Mouse (Mus musculus): ENCODE measurements around the gene Prss36.

The Prss36 gene

DNA sequence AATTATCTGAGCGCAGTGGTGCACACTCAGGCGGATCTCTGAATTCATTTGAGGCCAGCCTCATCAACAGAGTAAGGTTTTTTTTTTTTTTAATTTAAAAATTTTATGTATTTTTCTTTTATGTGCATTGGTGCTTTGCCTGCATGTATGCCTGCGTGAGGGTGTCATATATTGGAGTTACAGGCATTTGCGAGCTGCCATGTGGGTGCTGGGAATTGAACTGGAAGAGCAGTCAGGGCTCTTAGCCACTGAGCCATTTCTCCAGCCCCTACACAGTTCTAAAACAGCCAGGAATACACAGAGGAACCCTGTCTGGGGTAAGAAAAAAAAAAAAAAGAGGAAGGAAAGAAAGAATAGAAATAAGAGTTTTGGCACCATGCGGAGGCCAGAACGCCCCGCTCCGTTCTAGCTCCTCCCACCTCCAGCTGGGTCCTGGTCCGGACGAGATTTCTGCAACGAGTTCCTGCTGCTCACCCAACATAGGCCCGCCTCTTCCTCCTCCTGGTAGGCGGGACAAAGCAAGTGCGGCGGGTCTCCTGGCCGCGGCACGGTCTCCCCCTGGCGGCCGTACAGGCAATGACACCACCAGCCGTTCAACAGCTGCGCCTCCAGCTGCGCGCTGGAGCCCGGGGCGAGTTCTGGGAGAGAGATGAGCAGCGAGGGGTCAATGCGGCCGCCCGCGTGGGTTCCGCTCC, 11.3 kb downstream of the Prss36 start:
- peak; percentile 92 to 93 for DNase-seq (ENCODE audit: low read depth in 2 of 2, low spot score in 2 of 2)

DNA sequence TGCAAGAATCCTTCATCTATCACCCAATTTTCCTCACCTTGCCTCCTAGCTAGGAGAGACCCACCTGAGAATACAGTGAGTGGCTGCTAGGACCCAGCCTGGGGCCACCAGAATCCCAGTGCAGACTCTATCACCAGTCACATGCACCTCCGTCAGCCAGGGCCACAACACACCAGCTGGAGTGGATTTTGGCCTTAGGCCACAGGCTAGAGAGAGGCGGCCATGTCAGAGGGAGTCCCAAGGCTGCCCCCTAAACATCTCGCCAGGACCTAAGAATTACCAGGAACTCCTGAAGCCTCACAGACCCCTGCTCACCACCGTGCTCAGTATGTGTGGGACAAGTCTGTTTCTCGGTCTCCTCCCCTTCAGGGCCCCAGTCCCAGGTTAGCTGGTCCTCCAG, 12.4 kb downstream of the Prss36 start:
- DNase-seq (ENCODE audit: low read depth in 2 of 2, low spot score in 2 of 2): no peak

DNA sequence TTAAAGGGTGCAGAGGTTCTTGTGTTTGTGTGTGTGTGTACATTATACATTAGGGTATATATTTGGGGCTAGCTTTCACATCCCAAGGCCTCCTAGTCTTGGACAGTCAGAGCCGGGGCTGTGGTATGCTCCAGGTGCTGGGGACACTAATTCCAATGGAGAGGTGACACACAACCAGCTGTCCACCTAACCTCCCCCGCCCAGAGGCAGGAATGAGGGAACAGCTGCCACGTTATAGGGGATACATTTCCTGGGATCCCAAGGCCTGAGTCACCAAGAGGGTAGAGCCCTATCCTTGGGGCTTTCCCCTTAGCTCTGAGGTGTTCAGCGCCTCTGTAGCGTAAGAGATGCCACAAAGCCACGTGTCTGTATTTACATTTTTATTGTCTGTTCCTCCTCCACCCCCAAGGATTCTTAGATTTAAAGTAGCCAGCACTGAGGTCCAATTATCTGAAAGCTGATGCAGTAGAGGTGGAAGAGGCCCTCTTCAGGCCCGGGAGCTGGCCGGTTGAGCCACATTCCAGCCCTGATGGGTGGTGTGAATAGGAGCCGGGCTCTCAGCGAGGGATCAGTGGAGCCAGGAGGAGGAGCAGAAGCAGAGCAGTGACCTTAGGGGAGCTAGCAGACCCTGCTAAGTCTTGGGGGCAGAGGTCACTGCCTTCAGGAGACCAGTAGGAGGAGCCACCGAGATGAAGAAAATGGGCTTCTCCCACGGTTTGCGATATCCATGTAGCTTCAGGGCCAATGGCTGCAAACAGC, 14.1 kb downstream of the Prss36 start:
- DNase-seq (ENCODE audit: low read depth in 2 of 2, low spot score in 2 of 2): no peak

GRCm38 (mm10) chr7:127931351-127932135, 15.0 kb downstream of the Prss36 start:
- DNase-seq (ENCODE audit: low read depth in 2 of 2, low spot score in 2 of 2): no peak

DNA sequence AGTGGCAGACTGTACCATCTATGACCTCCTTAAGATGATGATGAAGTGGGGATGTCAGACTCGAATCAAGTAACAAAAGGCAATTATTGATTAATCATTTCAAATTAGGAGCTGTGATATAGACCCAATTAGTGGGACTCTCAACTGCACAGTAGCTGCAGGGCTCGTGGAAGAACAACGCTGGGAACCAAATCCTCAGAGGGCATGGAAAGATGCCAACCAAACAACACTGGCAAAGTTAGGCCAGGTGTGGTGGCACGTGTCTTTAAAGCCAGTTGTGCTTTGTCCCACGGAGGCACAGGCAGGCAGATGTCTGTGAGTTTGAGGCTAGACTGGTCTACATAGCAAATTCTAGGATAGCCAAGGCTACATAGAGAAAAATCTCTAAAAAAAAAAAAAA, 15.9 kb downstream of the Prss36 start:
- DNase-seq (ENCODE audit: low read depth in 2 of 2, low spot score in 2 of 2): no peak

DNA sequence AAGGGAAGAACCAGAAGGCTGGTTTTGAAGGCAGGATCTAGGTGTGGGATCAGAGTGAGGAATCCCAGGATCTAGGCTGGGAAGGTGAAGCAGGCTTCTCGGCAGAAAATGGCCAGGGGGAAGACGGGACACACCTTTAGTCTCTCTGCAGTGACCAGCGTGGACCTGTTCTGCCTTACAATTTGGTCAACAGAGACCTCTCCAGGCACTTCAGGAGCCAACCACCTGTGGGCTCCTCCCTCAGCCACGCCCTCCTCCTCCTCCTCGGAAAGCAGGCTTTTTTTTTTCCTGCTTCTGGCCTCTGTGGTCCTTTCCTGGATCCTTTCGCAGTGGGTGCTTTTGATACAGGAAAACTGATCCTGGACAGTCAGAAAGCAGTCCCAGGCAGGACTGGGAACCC, 16.6 kb downstream of the Prss36 start, which contains the start of gene Prss8:
TSS of gene Prss8 (minus strand) at position 182 of the 400 bp plus-strand sequence.
- no peak for DNase-seq (ENCODE audit: low read depth in 2 of 2, low spot score in 2 of 2)

DNA sequence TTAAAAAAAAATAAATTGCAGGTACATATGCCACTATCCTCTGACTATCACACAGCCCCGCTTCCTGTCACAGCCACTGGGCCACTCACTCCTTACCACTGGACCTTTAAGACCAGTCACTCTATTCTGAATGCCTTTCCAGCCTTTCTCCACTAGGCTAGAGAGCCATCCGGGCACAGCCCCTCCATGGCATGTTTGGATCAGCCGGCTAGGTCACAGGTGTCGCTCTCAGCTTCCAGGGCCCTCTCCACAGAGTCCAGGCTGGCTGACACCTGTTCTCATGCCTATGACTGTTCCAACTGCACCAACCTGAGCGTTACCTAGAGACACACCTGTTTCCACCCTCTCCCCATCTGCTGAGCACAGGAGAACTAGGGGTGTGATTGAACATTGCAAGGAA, 17.9 kb downstream of the Prss36 start:
- no peak for DNase-seq (ENCODE audit: low read depth in 2 of 2, low spot score in 2 of 2)

- DNase-seq (ENCODE audit: low read depth in 2 of 2, low spot score in 2 of 2): no peak
Measured at GRCm38 (mm10) chr7:127927726-127928125, 18.8 kb downstream of the Prss36 start.

DNA sequence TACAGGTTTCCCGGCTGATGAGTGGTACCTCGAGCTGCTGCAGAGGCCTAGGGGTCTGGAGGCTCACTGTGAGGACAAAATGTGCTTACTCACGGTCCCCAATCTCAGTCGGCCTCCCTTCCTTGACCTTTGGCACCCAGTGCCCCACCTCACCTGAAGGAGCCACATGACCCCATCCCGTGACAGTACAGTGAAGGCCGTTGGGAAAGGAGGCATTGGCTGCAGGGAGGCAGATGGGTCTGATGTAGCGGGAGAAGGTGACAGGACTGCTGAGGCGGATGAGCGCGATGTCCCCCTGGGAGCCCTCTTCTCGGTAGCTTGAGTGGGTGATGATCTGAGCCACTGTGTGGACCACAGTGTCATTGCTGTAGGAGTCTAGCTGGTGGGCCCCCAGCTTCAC, 19.7 kb downstream of the Prss36 start:
- no peak for DNase-seq (ENCODE audit: low read depth in 2 of 2, low spot score in 2 of 2)

- DNase-seq (ENCODE audit: low read depth in 2 of 2, low spot score in 2 of 2): no peak
Measured at GRCm38 (mm10) chr7:127926066-127926465, 20.5 kb downstream of the Prss36 start.

GRCm38 (mm10) chr7:127925252-127925651, 21.3 kb downstream of the Prss36 start:
- no peak for DNase-seq (ENCODE audit: low read depth in 2 of 2, low spot score in 2 of 2)

DNA sequence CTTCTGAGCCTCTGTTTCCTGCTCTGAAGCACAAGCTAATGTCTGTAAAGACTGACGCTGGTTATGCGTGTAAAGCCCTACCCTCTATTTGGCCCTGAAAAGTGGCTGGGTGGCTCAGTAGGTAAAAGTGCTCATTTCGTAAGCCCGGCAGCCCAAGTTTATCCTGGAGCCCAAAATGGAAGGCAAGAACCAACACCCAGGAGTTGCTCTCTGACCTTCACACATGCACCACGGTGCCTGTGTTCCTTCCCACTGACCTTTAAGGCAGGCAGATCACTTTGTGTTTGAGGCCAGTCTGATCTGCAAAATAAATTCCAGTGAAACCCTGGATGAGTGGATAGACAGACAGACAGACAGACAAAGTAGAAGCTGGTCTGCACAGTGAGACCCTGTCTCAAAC, 22.8 kb downstream of the Prss36 start:
- DNase-seq (ENCODE audit: low read depth in 2 of 2, low spot score in 2 of 2): no peak

GRCm38 (mm10) chr7:127922451-127923275, 23.9 kb downstream of the Prss36 start:
- no peak for DNase-seq (ENCODE audit: low read depth in 2 of 2, low spot score in 2 of 2)

DNA sequence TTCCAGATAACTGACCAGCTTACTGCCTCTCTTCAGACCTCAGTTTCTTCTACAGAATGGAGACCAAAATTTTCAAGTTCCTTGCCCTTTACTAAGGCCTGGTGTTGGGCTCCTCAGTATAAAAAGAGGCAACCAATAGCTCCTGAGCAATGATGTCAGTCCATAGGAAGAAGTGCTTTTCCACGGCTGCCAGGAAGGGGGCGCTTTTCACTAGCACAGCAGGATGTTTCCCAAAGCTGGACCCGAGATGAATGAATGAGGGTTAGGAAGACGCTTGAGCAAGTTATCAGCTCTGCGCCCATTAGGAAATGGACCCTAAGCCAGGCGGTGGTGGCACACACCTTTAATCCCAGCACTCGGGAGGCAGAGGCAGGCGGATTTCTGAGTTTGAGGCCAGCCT, 25.0 kb downstream of the Prss36 start:
- DNase-seq (ENCODE audit: low read depth in 2 of 2, low spot score in 2 of 2): no peak

DNA sequence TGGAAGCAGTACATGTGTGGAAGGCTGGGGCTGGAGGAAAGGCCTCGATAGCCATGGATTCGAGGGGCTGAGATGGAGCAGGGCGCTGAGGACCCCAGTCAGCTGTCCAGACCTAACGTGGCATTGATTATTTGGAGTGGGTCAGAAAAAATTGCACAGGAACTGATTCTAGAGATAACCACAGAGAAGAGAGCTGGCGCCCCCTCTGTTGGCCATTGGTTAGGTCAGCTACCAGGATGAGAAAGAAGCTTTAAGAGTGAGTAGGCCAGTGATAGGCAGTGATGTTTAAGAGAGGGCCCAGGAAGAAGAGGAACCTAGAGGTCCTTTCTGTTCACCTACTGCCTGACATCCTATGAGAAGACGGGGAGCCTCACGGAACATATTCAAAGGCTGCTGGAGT, 27.2 kb downstream of the Prss36 start:
- no peak for DNase-seq (ENCODE audit: low read depth in 2 of 2, low spot score in 2 of 2)

GRCm38 (mm10) chr7:127918203-127918602, 28.3 kb downstream of the Prss36 start:
- peak; percentile 39 to 67 for DNase-seq (ENCODE audit: low read depth in 2 of 2, low spot score in 2 of 2)

GRCm38 (mm10) chr7:127915293-127915692, 31.2 kb downstream of the Prss36 start:
- no peak for DNase-seq (ENCODE audit: low read depth in 2 of 2, low spot score in 2 of 2)

GRCm38 (mm10) chr7:127912938-127913337, 33.6 kb downstream of the Prss36 start:
- DNase-seq (ENCODE audit: low read depth in 2 of 2, low spot score in 2 of 2): no peak

DNA sequence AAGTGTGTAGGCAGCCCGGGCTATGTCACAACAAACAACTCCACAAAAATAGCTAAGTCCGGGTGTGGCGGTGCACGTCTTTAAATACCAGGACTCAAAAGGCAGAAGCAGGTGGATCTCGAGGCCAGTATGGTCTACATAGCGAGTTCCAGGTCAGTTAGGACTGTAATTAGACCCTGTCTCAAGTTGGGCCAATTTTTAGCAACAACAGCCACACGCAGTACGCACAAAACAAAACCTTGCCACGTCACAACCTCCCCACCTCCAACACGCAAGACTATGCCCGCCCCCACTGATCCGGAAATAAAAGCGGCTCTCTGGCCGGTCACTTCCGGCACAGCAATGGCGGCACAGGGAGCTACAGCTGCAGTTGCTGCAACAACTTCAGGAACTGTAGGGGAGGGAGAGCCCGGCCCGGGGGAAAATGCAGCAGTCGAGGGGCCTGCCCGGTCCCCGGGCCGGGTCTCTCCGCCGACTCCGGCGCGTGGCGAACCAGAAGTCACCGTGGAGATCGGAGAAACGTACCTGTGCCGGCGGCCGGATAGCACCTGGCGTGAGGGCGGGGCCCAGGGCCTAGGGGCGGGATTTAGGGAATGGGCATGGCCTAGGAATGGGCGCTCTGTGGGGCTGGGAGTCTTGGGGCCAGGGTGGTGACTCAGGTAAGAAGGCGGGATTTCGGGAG, 34.2 kb downstream of the Prss36 start, which contains the start of gene Kat8:
TSS of gene Kat8 (plus strand) at position 327 of the 682 bp plus-strand sequence.
- peak; percentile 71 to 86 for DNase-seq (ENCODE audit: low read depth in 2 of 2, low spot score in 2 of 2)

GRCm38 (mm10) chr7:127908656-127909055, 37.9 kb downstream of the Prss36 start:
- no peak for DNase-seq (ENCODE audit: low read depth in 2 of 2, low spot score in 2 of 2)
